Mouse (Mus musculus) midbrain, embryonic 11.5 days (tissue): ENCODE data around the gene Plcd1. TPM values are rescaled to one million over a fixed set of nuclear protein-coding genes. Genes with fewer than 3 reads are reported as not detected.

Experiments
- ATAC-seq: fragments of 200-750 bp; cut with Nextera tagmentation; 2 replicates; pipeline ENCODE4 v1.8.0; 2017; ENCODE audit warnings: moderate TSS enrichment, moderate library complexity; ENCODE audit not compliant: low FRiP score
- DNase-seq: peaks from one replicate; pipeline ENCODE4 v3.0.0; 2015; ENCODE audit warnings: low spot score; ENCODE audit errors: missing footprints
- H3K27ac ChIP-seq: fragments of 300-500 bp; sonication (generic); 2 replicates; pipeline ENCODE4 v1.5.1; 2014; ENCODE audit warnings: low read depth, low read length
- H3K27me3 ChIP-seq: fragments of 300-500 bp; sonication (generic); 2 replicates; pipeline ENCODE4 v1.6.1; 2014; ENCODE audit warnings: mild to moderate bottlenecking, low read length, moderate library complexity, mixed read lengths; ENCODE audit not compliant: control insufficient read depth, insufficient read depth
- H3K36me3 ChIP-seq: fragments of 300-500 bp; sonication (generic); 2 replicates; pipeline ENCODE4 v1.6.1; 2014; ENCODE audit warnings: mild to moderate bottlenecking, low read length, moderate library complexity, mixed read lengths; ENCODE audit not compliant: control insufficient read depth, insufficient read depth
- H3K4me1 ChIP-seq: fragments of 300-500 bp; sonication (generic); 2 replicates; pipeline ENCODE4 v1.6.1; 2014; ENCODE audit warnings: low read length; ENCODE audit not compliant: control insufficient read depth, insufficient read depth
- H3K4me2 ChIP-seq: fragments of 300-500 bp; sonication (generic); 2 replicates; pipeline ENCODE4 v1.6.1; 2014; ENCODE audit warnings: mild to moderate bottlenecking, moderate library complexity
- H3K4me3 ChIP-seq: fragments of 300-500 bp; sonication (generic); 2 replicates; pipeline ENCODE4 v1.5.1; 2014; ENCODE audit warnings: low read depth, low read length
- H3K9ac ChIP-seq: fragments of 300-500 bp; sonication (generic); 2 replicates; pipeline ENCODE4 v1.6.1; 2014; ENCODE audit warnings: low read length
- H3K9me3 ChIP-seq: fragments of 300-500 bp; sonication (generic); 2 replicates; pipeline ENCODE4 v1.6.1; 2016; ENCODE audit warnings: low read length; ENCODE audit not compliant: control insufficient read depth
- WGBS: fragments of 180-500 bp; shearing (Covaris S2); extraction: QIAGEN DNeasy Blood & Tissue Kit; methylation state at CpG from one replicate; pipeline ENCODE4 v1.1.7; 2014; 5-methylcytosine and 5-hydroxymethylcytosine counted together
- polyA plus RNA-seq: library from polyadenylated mRNA; unstranded; fragments of >200 nt; fragmentation: Nextera tagmentation; extraction: Ambion mirVana; gene quantifications from 2 replicates; pipeline ENCODE4 v1.2.1, GENCODE M21; 2014

Plcd1 gene
- 24.2 and 25.8 TPM in 2 replicates for polyA plus RNA-seq

DNA sequence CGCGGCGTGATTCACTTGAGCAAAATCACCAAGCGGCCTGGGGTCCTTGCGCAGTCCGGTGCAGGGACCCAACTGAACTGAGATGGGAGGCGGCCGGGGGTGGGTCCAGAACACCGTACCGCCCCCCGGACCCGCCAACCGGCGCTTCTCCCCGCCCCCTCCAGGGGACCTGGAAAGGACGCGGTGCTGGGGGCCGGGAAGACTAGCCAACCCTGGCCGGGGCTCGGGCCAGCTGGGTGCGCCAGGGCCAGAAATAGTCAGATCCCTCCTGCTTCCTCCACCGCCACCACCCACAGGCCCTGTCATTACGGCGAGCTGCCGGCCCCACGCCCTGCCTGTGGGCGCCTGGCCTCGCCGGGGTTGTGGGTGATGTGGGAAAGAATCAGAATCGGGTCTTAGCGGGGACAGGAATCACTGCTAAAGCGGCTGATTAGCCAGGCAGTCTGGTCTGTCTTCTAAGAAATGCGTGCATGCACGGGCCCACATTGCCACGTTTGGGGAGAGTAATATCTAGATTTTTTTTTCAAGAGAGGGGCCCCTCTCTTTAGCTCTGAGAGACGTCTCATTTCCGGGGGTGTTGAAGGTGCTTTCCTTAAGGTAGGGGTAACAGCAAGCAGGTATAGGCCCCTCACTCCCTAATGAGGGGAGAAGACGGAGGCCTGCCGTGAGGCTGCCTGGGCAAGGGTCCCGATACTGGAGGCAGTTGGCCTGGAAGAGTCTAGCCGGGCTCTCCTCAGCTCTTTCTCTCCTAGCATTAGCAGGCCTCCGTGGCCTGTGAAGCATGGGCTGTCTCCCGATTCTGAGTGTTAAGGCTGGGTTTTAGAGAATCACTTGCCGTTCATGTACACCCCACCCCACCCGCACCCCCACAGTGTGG, at the start of gene Plcd1:
Plcd1 (minus strand) TSS at position 84 of the 877 bp plus-strand sequence.
- H3K4me1 ChIP-seq, result peaks cover 12% of the 10 kb centered on the region
- H3K27me3 ChIP-seq, result peaks cover 23% of the 10 kb centered on the region
- H3K9ac ChIP-seq, result peak within 1 kb of the TSS; percentile 61
- ATAC-seq (peak; percentile 83), DNase-seq (peak; percentile 93)
- 8% methylated on average over 45 of the region's 45 CpGs for WGBS
- no peak within 1 kb of the TSS for H3K27ac ChIP-seq
- H3K9me3 ChIP-seq, result no peaks in the 10 kb centered on the region
- H3K4me3 ChIP-seq, result peak within 1 kb of the TSS; percentile 49
- H3K4me2 ChIP-seq, result peak within 1 kb of the TSS; percentile 76
- H3K36me3 ChIP-seq, result no peaks in the 10 kb centered on the region

DNA sequence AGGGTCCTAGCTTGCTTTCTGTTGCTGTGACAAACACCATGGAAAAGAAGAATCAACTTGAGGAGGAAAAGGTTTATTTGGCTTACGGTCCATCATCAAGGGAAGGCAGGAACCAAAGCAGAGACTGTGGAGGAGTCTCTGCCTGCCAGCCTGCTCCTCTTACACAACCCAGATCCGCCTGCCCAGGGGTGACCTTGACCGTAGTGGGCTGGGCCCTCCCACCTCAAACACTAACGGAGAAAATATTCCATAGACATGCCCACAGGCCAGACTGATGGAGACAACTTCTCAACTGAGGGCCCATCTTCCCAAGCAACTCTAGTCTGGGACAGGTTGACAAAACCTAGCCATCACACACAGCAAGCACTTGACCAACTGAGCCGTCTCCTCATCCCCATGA, 48.8 kb upstream of the Plcd1 start:
- Histone ChIP-seq H3K9ac (no peak overlapping the region), H3K27me3 (no peaks in the 10 kb centered on the region), H3K4me2 (no peak overlapping the region), H3K27ac (no peak overlapping the region), H3K4me1 (no peaks in the 10 kb centered on the region), H3K9me3 (no peaks in the 10 kb centered on the region), H3K36me3 (no peaks in the 10 kb centered on the region), H3K4me3 (no peak overlapping the region)
- DNase-seq (peak; percentile 44), ATAC-seq (no peak)
- WGBS, result 88% methylated on average over 5 of the region's 5 CpGs

DNA sequence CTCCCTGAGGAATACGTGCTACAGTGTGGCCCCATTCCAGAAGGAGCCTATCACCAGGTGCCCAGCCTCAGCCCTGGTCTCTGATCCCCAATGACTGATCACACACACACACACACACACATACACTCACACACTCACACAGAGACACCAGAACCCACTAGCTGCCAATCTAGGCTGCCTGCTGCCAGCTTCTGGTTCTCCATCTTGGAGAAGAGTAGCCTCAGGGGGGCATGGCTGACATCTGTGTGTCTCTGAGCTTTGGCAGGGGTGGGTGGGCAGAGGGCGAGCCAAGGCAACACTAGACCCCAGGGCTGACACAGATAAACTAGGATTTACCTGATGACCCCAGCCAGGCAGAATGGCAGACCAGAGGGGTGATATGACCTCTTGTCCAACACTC, 45.5 kb upstream of the Plcd1 start:
- H3K27ac ChIP-seq, result no peak overlapping the region
- no peak overlapping the region for H3K9ac ChIP-seq
- H3K27me3 ChIP-seq, result no peaks in the 10 kb centered on the region
- WGBS, result 85% methylated on average over 2 of the region's 2 CpGs
- no peak overlapping the region for H3K4me2 ChIP-seq
- no peaks in the 10 kb centered on the region for H3K9me3 ChIP-seq
- no peak overlapping the region for H3K4me3 ChIP-seq
- DNase-seq (no peak), ATAC-seq (no peak)
- no peaks in the 10 kb centered on the region for H3K4me1 ChIP-seq
- H3K36me3 ChIP-seq, result no peaks in the 10 kb centered on the region

DNA sequence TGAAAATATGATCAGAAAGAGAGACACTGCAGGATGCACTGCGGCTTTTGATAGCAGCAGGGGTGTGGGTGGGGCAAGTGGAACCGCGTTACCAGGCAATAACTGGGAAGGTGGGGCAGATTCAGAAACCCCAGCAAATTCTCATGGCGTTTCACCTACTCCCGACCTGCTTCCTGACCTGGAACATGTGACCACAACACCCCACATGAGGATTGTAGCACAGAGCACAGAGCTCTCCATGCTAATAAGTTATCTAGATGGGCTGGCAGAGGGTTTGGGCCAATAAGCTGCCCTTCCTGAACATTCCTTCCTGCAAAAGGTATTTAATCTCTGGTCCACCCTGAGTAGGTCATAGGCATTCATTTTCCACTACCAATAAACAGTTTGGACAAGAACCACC, 37.4 kb upstream of the Plcd1 start:
- no peaks in the 10 kb centered on the region for H3K27me3 ChIP-seq
- H3K9ac ChIP-seq, result no peak overlapping the region
- no peak overlapping the region for H3K4me2 ChIP-seq
- H3K36me3 ChIP-seq, result no peaks in the 10 kb centered on the region
- DNase-seq, result peak; percentile 2
- H3K4me1 ChIP-seq, result no peaks in the 10 kb centered on the region
- no peak overlapping the region for H3K27ac ChIP-seq
- ATAC-seq, result no peak
- H3K9me3 ChIP-seq, result no peaks in the 10 kb centered on the region
- no peak overlapping the region for H3K4me3 ChIP-seq
- WGBS, result 76% methylated on average over 5 of the region's 5 CpGs

DNA sequence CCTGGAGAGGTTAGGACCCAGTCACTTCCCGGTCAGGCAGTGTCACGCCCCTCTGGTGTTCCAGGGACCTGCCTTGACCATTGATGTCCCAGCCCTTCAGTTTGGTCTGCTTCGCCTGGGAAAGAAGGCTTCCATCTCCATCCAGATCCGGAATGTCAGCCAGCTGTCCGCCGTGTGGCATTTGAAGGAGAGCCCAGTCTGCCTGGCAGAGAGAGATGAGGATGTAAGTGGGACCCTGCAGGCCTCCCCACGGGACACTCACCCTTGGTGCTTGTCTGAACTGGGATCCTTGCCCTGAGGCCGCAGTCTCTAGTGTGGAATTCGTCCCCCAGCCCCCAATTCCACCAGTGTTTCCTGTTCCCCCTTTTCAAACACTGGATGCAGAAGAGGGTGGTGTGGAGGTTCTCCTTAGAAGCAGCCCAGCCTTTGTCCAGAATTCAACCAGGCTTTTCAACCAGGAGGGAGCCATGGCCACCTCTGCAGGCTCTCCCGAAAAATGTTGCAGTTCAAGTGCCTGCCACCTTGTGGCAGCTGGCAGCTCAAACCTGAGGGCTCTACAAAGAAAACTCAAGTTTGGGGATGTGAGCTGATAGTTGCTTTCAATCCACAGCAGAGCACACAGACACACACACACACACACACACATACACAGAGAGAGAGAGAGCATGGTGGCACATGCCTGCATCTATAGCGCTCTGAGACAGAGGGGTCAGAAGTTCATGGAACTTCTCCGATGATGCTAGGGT, 35.3 kb upstream of the Plcd1 start:
- H3K27me3 ChIP-seq, result no peaks in the 10 kb centered on the region
- DNase-seq (peak; percentile 73), ATAC-seq (no peak)
- no peak overlapping the region for H3K9ac ChIP-seq
- H3K36me3 ChIP-seq, result no peaks in the 10 kb centered on the region
- no peak overlapping the region for H3K27ac ChIP-seq
- no peak overlapping the region for H3K4me3 ChIP-seq
- no peaks in the 10 kb centered on the region for H3K9me3 ChIP-seq
- H3K4me1 ChIP-seq, result no peaks in the 10 kb centered on the region
- 85% methylated on average over 12 of the region's 12 CpGs for WGBS
- H3K4me2 ChIP-seq, result no peak overlapping the region

DNA sequence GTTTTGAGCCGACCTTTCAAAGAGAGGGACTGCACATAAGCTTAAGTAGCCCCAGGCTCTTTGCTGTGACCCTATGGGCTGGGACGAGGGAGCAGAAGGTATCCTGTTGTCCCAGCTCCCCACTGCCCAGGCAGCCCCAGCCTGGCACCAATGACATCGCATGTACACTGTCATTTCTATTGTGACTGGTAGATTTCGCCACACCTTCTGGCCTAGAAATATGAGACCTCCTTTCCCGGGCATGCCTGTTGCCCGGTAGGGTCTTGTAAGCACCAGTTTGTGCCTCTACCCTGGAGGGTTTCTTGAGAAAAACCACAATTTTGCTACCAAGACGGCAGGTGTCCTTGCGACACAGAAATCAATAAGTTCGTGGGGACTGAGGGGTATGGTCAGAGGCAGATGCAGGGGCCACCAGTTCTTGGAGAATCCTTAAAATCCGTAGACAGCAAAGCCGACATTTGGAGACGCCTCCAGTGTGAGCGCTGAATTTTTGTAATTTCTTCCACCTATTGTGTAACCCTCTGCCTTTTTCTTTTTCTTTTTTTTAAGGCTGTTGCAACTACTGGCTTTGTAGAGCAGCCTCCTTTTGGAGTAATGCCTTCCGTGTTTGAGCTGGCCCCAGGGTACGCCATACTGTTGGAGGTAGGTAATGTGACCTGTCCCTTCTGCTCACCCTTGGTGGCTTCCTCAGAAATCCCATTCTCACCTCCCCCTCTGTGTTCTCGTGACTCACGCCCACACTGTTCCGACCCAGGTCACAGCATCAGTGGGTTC, 29.5 kb upstream of the Plcd1 start:
- Histone ChIP-seq H3K27ac (no peak overlapping the region), H3K27me3 (no peaks in the 10 kb centered on the region), H3K36me3 (no peaks in the 10 kb centered on the region), H3K4me3 (no peak overlapping the region), H3K4me2 (no peak overlapping the region), H3K9me3 (no peaks in the 10 kb centered on the region), H3K9ac (no peak overlapping the region), H3K4me1 (no peaks in the 10 kb centered on the region)
- ATAC-seq (no peak), DNase-seq (peak; percentile 33)
- 91% methylated on average over 18 of the region's 18 CpGs for WGBS

DNA sequence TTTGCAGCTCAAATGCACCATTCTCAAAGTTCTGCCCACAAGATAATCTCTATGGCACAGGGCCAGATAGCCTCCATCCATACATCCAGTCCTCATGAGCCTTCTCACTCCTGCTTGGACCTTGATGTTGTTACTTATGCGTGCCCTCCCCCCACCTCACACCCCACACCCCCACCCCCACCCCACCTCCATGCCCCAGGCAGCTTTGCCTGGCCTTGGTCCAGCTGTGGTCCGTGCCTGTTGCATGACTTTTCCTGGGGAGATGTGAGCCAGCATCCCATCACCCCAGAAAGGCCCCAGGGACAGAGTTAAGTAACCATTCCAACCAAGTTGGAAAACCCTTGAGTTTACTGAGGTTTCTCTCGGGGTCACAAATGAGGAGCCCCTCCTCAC, 26.9 kb upstream of the Plcd1 start:
- no peak overlapping the region for H3K4me3 ChIP-seq
- H3K9me3 ChIP-seq, result no peaks in the 10 kb centered on the region
- H3K9ac ChIP-seq, result no peak overlapping the region
- ATAC-seq, result no peak
- H3K27me3 ChIP-seq, result no peaks in the 10 kb centered on the region
- no peak overlapping the region for H3K4me2 ChIP-seq
- no peaks in the 10 kb centered on the region for H3K36me3 ChIP-seq
- H3K4me1 ChIP-seq, result no peaks in the 10 kb centered on the region
- no peak for DNase-seq
- H3K27ac ChIP-seq, result no peak overlapping the region
- 83% methylated on average over 3 of the region's 3 CpGs for WGBS

DNA sequence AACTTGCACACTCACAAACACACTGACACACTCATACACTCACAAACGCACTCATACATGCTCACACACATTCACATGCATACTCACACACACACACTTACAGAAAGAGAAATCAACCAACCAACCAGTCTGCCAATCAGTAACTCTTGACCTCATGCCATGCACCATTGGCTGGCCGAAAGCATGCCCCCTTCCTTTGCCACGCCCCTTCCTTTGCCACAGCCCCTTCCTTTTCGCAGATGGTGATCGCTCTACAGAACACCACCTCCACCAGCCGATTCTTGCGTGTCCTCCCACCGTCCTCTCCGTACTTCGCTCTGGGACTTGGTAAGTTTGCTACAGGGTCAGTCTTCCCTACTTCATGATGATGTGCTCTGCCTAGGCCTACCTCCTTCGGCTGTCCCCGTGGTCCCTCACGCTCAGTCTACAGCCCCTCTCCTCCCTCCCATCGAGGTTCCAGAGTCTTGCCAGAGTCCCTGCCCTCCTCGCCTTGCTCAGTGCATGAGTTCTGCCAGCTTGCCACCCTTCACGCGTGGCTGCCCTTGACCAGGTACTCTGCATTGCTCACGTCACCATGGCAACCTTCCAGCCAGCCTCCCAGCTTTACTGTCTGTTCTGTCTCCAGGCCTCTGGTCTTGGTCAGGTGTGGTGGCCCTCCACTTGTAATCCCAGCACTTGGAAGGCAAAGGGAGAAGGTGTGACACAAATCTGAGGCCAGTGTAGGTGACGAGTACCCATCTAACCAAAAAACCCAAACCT, 26.3 kb upstream of the Plcd1 start:
- Histone ChIP-seq H3K36me3 (no peaks in the 10 kb centered on the region), H3K9ac (no peak overlapping the region), H3K9me3 (no peaks in the 10 kb centered on the region), H3K27me3 (no peaks in the 10 kb centered on the region), H3K4me2 (no peak overlapping the region), H3K27ac (no peak overlapping the region), H3K4me1 (no peaks in the 10 kb centered on the region), H3K4me3 (no peak overlapping the region)
- WGBS, result 90% methylated on average over 19 of the region's 19 CpGs
- DNase-seq (peak; percentile 66), ATAC-seq (no peak)
